Mouse (Mus musculus) lung, adult 2 months (tissue): ENCODE data around the gene Noa1.

Source experiments
- CTCF ChIP-seq: fragments of 200-500 bp; IDR thresholded peaks from 2 replicates; pipeline ENCODE4 v1.5.1; 2011; ENCODE audit warnings: mild to moderate bottlenecking, low read length, control low read depth; ENCODE audit not compliant: insufficient read depth
- POLR2A ChIP-seq: fragments of 200-500 bp; IDR thresholded peaks from 2 replicates; pipeline ENCODE4 v1.6.1; 2011; ENCODE audit warnings: low read depth, mild to moderate bottlenecking, control low read depth, low read length, borderline replicate concordance; ENCODE audit errors: extremely low read depth

DNA sequence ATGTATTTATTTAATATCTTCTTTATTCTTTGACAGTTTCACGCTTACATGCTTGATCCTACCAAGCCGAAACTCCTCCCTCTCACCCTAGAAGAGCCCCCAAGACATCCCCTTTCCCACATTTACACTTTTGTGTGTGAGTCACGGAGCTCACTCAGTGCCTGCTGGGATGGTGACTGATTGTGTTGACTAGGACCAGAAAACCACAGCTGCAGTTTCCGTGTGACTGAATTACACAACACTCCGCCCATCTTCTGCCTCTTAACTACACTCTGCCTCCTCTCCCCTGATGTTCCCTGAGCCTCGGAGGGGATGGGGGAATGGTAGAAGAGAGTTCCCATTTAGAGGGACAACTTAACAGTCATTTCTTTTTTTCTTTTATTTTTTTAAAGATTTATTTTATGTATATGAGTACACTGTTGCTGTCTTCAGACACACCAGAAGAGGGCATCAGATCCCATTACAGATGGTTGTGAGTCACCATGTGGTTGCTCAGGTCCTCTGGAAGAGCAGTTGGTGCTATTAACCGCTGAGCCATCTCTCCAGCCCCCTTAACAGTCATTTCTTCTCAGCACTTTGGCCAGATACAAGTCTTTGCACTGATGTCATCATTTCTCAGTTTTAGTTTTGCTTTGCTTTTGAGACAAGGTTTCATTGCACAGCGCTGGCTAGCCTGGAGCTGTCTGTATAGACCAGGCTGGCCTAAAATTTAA, 57.6 kb downstream of the Noa1 start:
- TF ChIP-seq CTCF (no peak), POLR2A (no peak)
